ENCODE assay signal across 9 mouse cellular contexts in genomic region chr16:11034193-11034803, GRCm38 (mm10). TPM values are rescaled to one million over a fixed set of nuclear protein-coding genes. Genes with fewer than 3 reads are reported as not detected.
A peak's percentile ranks its signal among the peaks of the same experiment; 100 is the strongest.
DNase-seq lines count a peak whose midpoint lies in the region; ATAC-seq lines count a peak whose summit lies in the region.
"Had no signal": no experiment of that assay in that cellular context is flagged by ENCODE, and none has a peak within 500 bp of the region (broad histone marks: within the 10 kb centered on the region; RNA-seq: fewer than 3 reads in every experiment).

No protein-coding gene starts in this region.

- H3K4me3 ChIP-seq in forebrain, embryonic 11.5 days (ENCODE audit: low read depth, low read length) = no peak overlapping the region
- no peak overlapping the region for H3K4me3 ChIP-seq in lung, embryonic 16.5 days (ENCODE audit: low read length)
- H3K4me3 ChIP-seq: liver, embryonic 15.5 days had no signal

- intact Hi-C loops in heart, postnatal 14 days (cut with DNase I) = loop anchor here (1.0 to 10.0 kb wide), 4 partner anchors 82 to 459 kb away; no protein-coding TSS in a partner anchor

- H3K27ac ChIP-seq in forebrain, embryonic 11.5 days (ENCODE audit: low read depth, low read length) = no peak overlapping the region
- H3K27ac ChIP-seq in lung, embryonic 16.5 days (ENCODE audit: low read length) = no peak overlapping the region
- H3K27ac ChIP-seq: liver, embryonic 15.5 days had no signal

- no peak overlapping the region for H3K9ac ChIP-seq in forebrain, embryonic 11.5 days (ENCODE audit: low read length)
- no peak overlapping the region for H3K9ac ChIP-seq in lung, embryonic 16.5 days (ENCODE audit: low read length)
- H3K9ac ChIP-seq: liver, embryonic 15.5 days had no signal

- H3K4me1 ChIP-seq in forebrain, embryonic 11.5 days (replicated peaks; ENCODE audit: control insufficient read depth, insufficient read depth, low read length) = no peaks in the 10 kb centered on the region
- H3K4me1 ChIP-seq in lung, embryonic 16.5 days (replicated peaks; ENCODE audit: control insufficient read depth, insufficient read depth, low read length) = no peaks in the 10 kb centered on the region
- H3K4me1 ChIP-seq: liver, embryonic 15.5 days had no signal

- 0 out of 2 replicates have a peak, but pooled peaks have one; percentile 44 for ATAC-seq in forebrain, embryonic 11.5 days (replicated peaks; ENCODE audit: low FRiP score)
- peak; percentile 73 for ATAC-seq in lung, embryonic 16.5 days (ENCODE audit: low read depth)

- peak; percentile 80 for DNase-seq in ES-CJ7 (ENCODE audit: low read depth, low spot score)
- peak; percentile 4 for DNase-seq in c-Kit-negative CD71-positive TER-119-positive erythroid progenitor cells, embryonic 14.5 days (ENCODE audit: low read depth, low spot score)
- DNase-seq in forebrain, embryonic 11.5 days (ENCODE audit: low spot score) = peak; percentile 88
- peak; percentile 87 to 93 for DNase-seq in heart, postnatal 14 days
- DNase-seq in layer of hippocampus, adult 8-10 months (ENCODE audit: low spot score in 2 of 2) = peak; percentile 71 to 83
- peak; percentile 90 for DNase-seq in retina, postnatal 1 day
- peak; percentile 93 for DNase-seq in thymus, postnatal 4 days

- H3K36me3 ChIP-seq in forebrain, embryonic 11.5 days (ENCODE audit: control insufficient read depth, insufficient read depth, low read length) = no peaks in the 10 kb centered on the region
- no peaks in the 10 kb centered on the region for H3K36me3 ChIP-seq in lung, embryonic 16.5 days (ENCODE audit: control insufficient read depth, insufficient read depth, low read length)
- H3K36me3 ChIP-seq: liver, embryonic 15.5 days had no signal

- whole genome bisulfite sequencing in forebrain, embryonic 11.5 days = 2% methylated on average over 4 of the region's 4 CpGs
- 2% methylated on average over 4 of the region's 4 CpGs for WGBS in lung, embryonic 16.5 days

- H3K9me3 ChIP-seq in forebrain, embryonic 11.5 days (ENCODE audit: control insufficient read depth, low read length) = no peaks in the 10 kb centered on the region
- H3K9me3 ChIP-seq in lung, embryonic 16.5 days (ENCODE audit: control insufficient read depth, low read length) = no peaks in the 10 kb centered on the region
- H3K9me3 ChIP-seq: liver, embryonic 15.5 days had no signal

- no peak overlapping the region for H3K4me2 ChIP-seq in forebrain, embryonic 11.5 days (ENCODE audit: low read depth, low read length, severe bottlenecking)
- H3K4me2 ChIP-seq in lung, embryonic 16.5 days (ENCODE audit: low read depth, low read length) = no peak overlapping the region
- H3K4me2 ChIP-seq: liver, embryonic 15.5 days had no signal

- no peaks in the 10 kb centered on the region for H3K27me3 ChIP-seq in forebrain, embryonic 11.5 days (ENCODE audit: control insufficient read depth, insufficient read depth, low read length)
- H3K27me3 ChIP-seq in lung, embryonic 16.5 days (ENCODE audit: control insufficient read depth, insufficient read depth, low read depth, low read length) = no peaks in the 10 kb centered on the region
- H3K27me3 ChIP-seq: liver, embryonic 15.5 days had no signal

RNA-seq across cellular contexts. Expression of gene Snn, which starts 26.4 kb away (rescaled TPM):
- 95.9 and 104 TPM in 2 replicates for polyA plus RNA-seq in forebrain, embryonic 11.5 days (2014; fragmentation: Nextera tagmentation; extraction: Ambion mirVana)
- 10 to 100 TPM; 33.5 to 37.4 TPM for total RNA-seq in heart, postnatal 14 days (2021)
- 100 to 1,000 TPM; 137 to 163 (median 148) TPM for total RNA-seq in layer of hippocampus, adult 8-10 months (2022)
- polyA plus RNA-seq in lung, embryonic 16.5 days (2015; fragmentation: Nextera tagmentation; extraction: Ambion mirVana) = 42.9 and 46.1 TPM in 2 replicates

RNA-seq across cellular contexts. Expression of gene Litaf, which starts 31.7 kb away (rescaled TPM):
- polyA plus RNA-seq in forebrain, embryonic 11.5 days (2014; fragmentation: Nextera tagmentation; extraction: Ambion mirVana) = 52.0 and 57.4 TPM in 2 replicates
- total RNA-seq in heart, postnatal 14 days (2021) = 10 to 100 TPM; 29.5 to 30.6 TPM
- total RNA-seq in layer of hippocampus, adult 8-10 months (2022) = 10 to 100 TPM; 12.2 to 37.8 (median 21.5) TPM
- polyA plus RNA-seq in lung, embryonic 16.5 days (2015; fragmentation: Nextera tagmentation; extraction: Ambion mirVana) = 110 and 111 TPM in 2 replicates

Comparison
In these comparisons a context has a peak if more than half of its experiments do, and no peak if none do; other contexts are left out.
1. DNase-seq: peak in every context shown above with its lines; median percentile 93 in thymus, postnatal 4 days; 90 in heart, postnatal 14 days; 90 in retina, postnatal 1 day; 88 in forebrain, embryonic 11.5 days; 80 in ES-CJ7; 77 in layer of hippocampus, adult 8-10 months; 4 in c-Kit-negative CD71-positive TER-119-positive erythroid progenitor cells, embryonic 14.5 days.